Mouse (Mus musculus): ENCODE measurements at regions not wholly inside any gene's neighbourhood (a gene's known extent, or its start where the extent isn't known, plus 50 kb on each side); places are given as distances from the start of the nearest gene placed in this dataset.

DNA sequence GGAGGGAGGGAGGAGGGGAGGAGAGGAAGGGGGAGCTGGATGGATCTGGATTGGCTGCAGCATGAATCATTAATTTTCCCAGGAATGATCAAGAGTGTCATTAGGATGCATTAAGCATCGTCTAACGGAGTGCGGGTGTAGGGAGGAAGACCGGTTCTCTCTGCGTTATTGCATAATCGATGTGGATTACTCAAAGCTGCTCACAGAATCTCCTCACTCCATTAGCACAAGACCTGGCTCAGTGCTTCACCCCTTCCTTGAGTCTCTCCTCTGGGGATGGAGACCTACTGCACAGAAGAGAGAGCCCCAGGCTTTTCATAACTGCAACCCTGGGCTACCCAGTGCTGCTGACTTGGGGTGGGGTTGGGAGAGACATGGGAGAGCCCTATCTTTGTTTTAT lies 300.7 kb downstream of the Gm45692 start:
- in situ Hi-C loops (cut with MboI; ENCODE audit: low pct_unique_long_range_greater_than_20kb in 1 of 2, low sequenced_read_pairs in 2 of 2, unreplicated experiment in 1 of 2): no loop called here

DNA sequence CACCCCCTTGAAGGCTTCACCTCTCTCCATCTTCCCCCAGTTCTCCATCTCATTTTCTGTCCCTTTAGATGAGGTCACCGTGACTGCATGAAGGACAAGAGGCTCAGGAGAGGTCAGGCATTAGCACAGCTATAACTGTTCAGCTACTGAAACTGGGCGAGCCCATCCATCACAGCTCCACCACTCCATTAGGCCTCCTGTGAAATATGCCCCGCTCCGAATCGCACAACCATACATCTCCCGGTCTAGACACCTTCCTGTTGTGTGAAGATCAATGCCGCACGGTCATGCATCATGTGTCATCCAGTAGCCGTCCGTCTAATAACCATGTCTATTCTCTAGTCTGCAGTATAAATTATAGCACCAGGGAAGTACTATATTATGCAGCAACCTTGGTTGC lies 301.2 kb downstream of the Gm45692 start:
- in situ Hi-C loops (cut with MboI; ENCODE audit: low pct_unique_long_range_greater_than_20kb in 1 of 2, low sequenced_read_pairs in 2 of 2, unreplicated experiment in 1 of 2): no loop called here

DNA sequence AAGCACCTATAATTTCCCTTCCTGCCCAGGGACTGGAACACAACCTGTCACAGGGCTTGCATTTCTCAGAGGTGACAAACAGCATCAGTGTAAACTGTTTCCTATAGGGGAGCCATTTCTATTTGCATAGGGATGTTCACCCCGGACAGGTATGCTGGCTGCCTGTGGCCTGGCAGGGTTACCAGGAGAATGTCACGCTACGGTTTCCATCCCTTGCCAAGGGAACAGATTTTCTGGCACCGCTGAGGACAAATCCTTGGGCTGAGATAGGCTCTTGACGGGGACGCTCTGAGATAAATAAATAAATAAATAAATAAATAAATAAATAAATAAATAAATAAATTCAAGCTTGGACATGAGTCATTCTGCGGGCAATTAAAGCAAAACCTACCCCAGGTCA lies 308.0 kb downstream of the Gm45692 start:
- in situ Hi-C loops (cut with MboI; ENCODE audit: low pct_unique_long_range_greater_than_20kb in 1 of 2, low sequenced_read_pairs in 2 of 2, unreplicated experiment in 1 of 2): no loop called here

DNA sequence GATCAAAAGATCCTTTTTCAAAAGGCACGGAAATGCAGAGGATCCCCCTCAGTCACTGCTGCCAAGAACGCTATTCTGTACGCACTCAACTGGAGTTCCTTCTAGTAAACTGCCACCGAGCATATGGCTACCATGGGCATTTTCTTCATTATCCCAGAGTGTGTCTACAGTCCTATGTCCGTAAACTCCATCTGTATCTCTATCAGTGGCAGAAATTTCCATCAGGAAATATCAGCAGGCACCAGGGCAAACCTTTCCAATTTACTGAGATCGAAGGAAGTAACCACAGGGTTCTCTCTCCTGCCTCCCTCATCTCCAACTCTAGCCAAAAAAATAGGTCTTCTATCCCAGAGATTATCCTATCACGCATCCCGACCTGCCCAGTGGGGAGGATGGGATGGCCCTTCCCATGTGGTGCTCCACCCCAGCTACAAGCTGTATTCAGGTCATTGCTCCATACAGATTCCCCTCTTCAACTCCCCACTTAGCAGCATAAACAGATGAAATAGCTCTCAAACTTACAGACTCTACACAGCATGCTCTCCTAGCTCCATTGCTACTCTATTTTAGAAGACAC lies 310.5 kb downstream of the Gm45692 start:
- in situ Hi-C loops (cut with MboI; ENCODE audit: low pct_unique_long_range_greater_than_20kb in 1 of 2, low sequenced_read_pairs in 2 of 2, unreplicated experiment in 1 of 2): no loop called here

DNA sequence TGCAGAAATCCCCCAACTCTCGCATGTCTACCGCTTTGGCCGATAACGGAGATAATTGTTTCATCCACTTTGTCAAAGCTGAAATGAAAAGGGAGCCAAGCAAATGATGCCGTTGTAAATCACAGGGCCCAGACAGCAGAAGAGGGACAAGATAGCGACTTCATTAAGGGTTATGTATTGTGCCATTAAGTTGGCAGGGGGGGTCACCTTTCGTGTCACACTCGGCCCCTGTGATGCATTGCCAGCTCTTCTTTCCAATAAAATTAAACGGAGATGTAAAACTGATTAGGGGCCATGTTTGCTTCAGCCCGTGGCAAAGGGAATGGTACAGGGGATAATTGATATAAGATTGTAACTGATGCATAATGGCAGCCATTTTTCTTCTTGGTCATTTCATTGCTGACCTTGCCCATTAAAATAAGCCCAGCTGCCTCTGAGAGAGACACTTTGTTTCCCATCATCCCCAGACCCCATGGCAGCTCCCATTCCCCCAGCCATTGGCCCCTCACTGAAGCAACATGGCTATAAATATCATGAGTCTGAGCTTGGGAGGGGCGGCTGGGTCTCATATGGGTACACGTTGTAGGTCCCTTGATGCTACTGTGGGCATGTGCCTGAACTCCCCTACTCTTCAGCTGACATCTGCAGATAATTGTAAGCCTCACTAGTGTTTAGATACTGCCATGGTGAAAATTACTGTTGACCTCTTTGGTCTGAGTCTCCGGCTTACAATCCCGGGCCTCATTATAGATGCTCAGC lies 313.0 kb downstream of the Gm45692 start:
- in situ Hi-C loops (cut with MboI; ENCODE audit: low pct_unique_long_range_greater_than_20kb in 1 of 2, low sequenced_read_pairs in 2 of 2, unreplicated experiment in 1 of 2): no loop called here

DNA sequence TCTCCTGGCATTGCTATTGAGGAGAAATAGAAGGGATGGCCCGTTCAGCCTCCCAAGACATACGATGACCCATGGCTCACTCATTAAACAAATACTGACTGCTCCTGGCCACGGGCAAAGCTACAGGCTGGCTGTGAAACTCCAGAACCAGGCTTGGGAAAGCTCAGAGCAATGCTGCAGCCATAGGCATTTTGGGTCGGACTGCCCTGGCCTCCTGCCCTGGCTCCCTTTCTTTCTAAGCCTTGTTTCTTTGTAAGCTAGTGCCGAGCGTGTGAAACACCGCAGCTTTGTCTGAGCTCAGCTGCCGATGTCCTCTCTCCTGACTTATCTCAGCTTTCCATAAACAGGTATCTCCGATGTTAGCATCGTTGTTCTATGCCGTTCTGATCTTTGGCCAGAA lies 316.9 kb downstream of the Gm45692 start:
- in situ Hi-C loops (cut with MboI; ENCODE audit: low pct_unique_long_range_greater_than_20kb in 1 of 2, low sequenced_read_pairs in 2 of 2, unreplicated experiment in 1 of 2): no loop called here

DNA sequence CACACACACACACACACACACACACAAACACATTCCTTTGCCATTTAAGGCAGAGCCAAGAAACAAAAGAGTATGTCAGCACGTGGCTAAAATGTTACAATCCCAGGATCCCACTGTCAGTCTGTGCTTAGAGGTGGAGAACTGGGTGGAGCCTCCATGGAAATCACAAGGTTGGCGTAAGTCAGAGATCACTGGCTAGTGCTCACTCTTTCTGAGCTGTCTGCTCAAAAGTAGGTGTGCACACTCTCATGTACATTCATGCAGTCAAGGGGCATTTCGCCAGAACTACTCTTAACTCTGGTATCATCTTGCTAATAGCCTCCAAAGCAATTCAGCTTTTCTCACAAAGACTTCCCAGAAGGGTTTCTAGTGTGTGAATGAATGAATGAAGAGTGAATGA lies 318.2 kb downstream of the Gm45692 start:
- in situ Hi-C loops (cut with MboI; ENCODE audit: low pct_unique_long_range_greater_than_20kb in 1 of 2, low sequenced_read_pairs in 2 of 2, unreplicated experiment in 1 of 2): no loop called here

DNA sequence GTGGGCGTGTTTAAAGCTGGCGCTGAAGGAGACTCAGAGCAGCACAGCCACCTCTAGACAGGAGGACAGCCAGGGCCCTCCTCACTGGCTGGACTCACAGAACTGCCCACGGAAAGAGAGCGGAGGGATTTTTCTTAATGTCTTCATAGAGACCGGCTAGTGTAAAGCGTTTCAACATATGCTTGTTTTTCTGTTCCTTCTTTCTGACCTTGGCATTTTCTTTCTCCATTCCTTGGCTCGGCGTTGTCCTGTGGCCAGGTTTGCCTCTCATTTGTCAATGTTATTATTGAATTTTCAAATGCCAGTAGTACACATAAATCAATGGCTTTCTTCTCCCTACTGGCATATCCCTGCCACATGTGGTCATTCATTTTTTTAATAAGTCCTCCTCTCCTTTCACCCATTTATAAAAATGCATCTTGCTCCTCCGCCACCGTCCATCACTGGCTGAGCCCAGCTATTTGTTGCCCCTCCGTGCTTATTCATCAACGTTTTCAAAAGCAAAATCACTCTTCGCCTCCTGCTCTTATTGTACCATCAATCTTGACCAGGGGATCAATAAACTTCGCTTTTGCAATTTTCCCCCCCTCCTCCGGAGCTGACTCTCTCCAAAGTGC lies 319.0 kb downstream of the Gm45692 start:
- in situ Hi-C loops (cut with MboI; ENCODE audit: low pct_unique_long_range_greater_than_20kb in 1 of 2, low sequenced_read_pairs in 2 of 2, unreplicated experiment in 1 of 2): no loop called here

DNA sequence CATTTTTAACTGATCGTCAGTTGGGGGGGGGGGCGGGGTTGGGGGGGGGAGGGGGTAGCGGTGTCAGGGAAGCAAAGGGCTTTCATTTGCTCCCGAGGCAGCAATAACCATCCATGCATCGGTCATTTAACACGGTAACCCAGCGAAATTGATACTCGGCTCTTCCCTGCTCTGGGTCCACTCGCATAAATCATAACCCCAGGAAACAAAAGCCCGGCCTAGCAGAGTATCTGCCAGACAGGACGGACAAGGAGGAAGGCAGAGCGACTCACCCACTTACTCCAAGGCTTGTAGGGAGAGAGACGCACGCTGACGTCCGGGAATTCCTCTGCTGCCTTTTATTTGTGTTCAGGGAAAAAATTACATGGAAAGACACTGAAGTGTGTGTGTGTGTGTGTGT lies 319.5 kb downstream of the Gm45692 start:
- in situ Hi-C loops (cut with MboI; ENCODE audit: low pct_unique_long_range_greater_than_20kb in 1 of 2, low sequenced_read_pairs in 2 of 2, unreplicated experiment in 1 of 2): no loop called here

DNA sequence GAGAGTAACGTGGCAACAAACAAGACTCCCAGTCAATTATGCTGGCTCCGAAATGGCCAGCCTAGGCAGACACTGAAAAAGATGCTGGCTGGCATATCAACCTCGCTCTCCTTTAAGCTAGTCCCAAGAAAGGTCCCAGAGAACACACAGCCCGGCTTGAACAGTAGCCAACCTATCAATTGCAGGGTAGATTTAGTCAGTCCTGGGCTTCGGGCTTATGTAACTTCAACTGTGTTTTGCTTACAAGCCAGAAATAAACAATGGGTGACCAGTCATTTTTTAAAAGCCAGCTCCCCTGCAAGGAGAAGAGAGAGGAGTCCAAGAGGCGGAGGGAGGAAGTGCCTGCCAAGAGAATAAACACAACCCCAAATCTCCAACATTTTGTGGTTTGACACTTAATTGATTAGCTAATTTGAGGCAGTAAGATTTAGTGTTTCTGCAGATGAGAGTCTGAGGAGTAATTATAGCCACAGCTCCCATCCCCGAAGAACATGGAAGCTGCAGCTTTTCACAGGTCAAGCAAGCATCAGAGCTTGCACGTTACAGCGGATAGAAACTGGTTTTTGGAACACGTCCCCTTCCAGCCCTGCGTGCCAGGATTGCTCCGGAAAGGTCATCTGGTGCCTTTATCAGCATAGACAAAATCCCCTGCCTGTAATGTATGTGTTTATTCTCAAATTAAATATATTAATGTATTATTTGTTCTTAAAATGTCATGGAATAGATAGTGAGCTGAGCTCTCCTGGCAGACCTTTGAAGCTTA lies 322.1 kb downstream of the Gm45692 start:
- in situ Hi-C loops (cut with MboI; ENCODE audit: low pct_unique_long_range_greater_than_20kb in 1 of 2, low sequenced_read_pairs in 2 of 2, unreplicated experiment in 1 of 2): no loop called here

DNA sequence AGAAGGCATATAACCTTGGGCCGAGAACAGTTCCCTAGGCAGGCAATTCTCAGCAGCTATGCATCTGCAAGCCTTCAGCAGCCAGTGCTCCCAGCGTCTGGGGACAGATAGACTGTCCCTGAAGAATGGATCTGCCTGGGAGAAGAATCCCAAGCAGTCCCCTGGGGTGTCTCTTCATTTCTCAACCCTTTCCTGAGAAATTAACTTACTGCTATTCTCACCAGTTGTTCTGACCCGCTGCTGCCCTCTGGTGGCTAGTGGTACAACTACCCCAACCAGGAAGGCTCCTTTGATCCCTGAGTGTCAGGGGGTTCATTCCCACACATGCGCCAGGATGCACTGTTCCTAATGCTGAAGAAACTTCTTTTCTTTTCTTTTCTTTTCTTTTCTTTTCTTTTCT lies 323.7 kb downstream of the Gm45692 start:
- in situ Hi-C loops (cut with MboI; ENCODE audit: low pct_unique_long_range_greater_than_20kb in 1 of 2, low sequenced_read_pairs in 2 of 2, unreplicated experiment in 1 of 2): no loop called here

DNA sequence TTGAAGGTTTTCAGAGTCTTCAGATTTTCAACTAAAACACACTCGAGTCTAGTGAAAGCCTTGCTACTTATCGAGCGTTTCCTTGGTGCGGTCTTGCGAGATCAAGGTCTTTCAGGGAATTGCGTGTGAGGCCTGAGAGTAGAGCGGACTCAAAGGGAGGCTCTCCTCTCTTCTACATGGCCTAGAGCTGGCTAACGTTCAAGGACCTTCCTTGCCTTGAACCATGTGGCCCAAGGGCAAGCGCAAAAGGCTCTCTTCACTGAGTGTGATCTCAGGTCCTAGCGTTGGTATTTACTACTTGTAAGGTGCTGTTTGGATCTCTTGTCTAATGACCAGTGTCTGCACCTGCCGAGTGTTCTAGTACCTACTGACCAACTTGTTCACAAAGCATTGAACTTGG lies 324.4 kb downstream of the Gm45692 start:
- in situ Hi-C loops (cut with MboI; ENCODE audit: low pct_unique_long_range_greater_than_20kb in 1 of 2, low sequenced_read_pairs in 2 of 2, unreplicated experiment in 1 of 2): no loop called here

DNA sequence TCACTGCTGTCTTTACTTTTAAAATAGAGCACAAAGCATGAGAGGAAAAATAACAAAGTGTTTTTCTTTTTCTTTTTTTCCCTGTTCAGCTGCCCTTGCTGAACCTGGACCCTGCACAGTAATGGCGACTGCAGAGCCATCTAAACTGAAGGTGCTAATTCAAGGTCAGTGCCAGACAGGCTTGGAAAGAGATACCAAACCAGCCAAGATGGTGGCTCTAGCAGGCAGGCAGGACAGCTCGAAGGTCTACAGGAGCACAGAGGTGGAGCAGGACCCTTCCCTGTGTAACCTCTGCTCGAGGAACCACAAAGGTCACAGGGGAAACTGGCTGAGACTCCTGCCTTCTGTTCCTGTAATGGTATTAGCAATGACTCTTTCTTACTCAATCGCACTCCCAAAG lies 326.7 kb downstream of the Gm45692 start:
- in situ Hi-C loops (cut with MboI; ENCODE audit: low pct_unique_long_range_greater_than_20kb in 1 of 2, low sequenced_read_pairs in 2 of 2, unreplicated experiment in 1 of 2): no loop called here

DNA sequence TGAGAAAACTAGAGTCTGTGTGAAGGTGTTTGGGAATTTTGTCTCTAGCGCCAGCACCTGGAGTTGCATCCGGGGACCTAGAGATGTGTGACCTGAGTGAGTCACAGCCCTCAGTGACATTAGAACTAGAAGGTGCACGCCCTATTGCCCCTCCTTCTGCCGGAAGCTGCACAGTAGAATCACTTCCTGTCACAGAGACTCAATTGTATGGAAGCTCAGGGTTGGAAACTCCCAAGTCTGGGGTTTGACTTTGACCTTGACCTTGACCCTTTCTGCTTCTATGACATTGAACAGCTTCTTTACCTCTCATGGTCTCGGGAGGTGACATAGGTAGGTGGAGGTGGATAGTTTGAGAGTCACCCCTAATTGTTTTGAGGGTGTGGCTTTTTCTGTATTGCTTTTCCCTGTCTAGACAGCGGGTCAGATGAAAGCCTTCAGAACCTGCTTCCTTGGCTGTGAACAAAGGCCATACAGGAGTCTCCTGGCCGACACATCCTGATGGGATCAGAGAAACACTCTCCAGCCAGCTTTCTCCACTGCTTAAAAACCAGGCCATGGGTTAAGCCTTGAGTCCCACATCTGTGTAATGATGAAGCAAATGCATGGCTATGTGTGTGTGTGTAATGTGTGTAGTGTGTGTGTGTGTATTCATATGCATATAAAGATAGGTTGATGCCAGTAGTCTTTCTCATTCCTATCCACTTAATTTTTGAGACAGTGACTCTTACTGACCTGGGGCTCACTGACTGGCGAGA lies 328.7 kb downstream of the Gm45692 start:
- in situ Hi-C loops (cut with MboI; ENCODE audit: low pct_unique_long_range_greater_than_20kb in 1 of 2, low sequenced_read_pairs in 2 of 2, unreplicated experiment in 1 of 2): no loop called here

DNA sequence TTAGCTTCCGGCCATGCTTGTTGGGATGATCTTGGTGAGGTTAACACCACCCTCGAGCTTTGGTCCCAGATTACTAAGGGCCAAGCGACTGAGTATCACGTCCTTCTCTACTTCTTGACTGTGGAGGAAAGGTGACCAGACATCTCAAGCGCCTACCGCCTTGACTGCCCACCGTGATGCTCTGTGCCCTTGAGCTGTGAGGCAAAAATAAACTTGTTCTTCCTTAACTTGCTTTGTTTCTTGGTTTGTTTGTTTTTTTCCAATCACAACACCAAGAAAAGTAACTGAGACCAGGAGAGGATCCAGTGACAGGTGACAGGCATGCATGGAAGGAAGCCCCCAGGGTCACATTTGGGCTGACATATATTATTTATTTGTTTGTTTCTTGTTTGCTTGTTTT lies 330.0 kb downstream of the Gm45692 start:
- in situ Hi-C loops (cut with MboI; ENCODE audit: low pct_unique_long_range_greater_than_20kb in 1 of 2, low sequenced_read_pairs in 2 of 2, unreplicated experiment in 1 of 2): no loop called here

DNA sequence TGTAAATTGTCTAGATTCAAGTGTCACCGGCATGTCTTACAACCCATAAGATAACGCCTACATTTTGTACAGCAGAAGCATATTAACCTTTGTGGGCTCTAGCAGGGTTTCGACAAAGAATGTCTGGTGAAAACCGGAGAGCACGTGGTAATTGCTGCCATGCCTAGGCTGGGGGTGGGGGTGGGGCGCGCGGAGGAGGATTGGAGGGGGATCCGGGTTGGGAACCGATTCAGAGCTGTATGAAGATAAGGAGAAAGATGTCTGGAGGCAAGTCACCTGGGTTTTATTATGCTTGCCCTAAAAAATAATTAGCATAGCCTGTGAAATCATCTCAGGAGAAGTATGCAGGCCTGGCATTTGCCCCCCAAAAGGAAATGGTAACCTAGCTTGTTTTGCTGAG lies 331.2 kb downstream of the Gm45692 start:
- in situ Hi-C loops (cut with MboI; ENCODE audit: low pct_unique_long_range_greater_than_20kb in 1 of 2, low sequenced_read_pairs in 2 of 2, unreplicated experiment in 1 of 2): no loop called here

DNA sequence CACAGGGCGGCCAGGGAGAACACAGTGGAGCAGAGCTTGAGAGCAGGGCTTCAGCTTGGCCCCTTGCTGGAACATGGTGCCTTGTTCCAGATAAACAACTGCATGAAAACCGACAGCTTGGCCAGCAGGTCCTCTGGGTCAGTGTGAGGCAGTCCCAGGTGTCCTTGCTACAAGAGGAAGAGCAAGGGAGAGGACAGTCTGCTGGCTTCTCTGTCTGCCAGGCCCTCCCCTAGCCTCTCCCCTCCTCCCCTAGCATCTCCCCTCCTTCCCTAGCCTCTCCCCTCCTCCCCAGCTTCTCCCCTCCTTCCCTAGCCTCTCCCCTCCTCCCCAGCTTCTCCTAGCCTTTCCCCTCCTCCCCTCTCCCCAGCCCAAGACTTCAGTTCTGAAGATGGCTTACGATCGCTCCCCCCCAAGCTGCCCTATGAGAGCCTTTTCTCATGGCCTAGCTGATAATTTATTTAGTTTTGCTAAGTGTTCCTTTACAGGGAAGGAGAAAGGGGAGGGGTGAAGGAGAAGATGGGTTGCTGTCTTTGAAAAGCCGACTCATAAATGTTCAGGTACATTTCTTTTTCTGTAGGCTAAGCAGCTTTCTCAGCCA lies 333.7 kb downstream of the Gm45692 start:
- in situ Hi-C loops (cut with MboI; ENCODE audit: low pct_unique_long_range_greater_than_20kb in 1 of 2, low sequenced_read_pairs in 2 of 2, unreplicated experiment in 1 of 2): no loop called here

DNA sequence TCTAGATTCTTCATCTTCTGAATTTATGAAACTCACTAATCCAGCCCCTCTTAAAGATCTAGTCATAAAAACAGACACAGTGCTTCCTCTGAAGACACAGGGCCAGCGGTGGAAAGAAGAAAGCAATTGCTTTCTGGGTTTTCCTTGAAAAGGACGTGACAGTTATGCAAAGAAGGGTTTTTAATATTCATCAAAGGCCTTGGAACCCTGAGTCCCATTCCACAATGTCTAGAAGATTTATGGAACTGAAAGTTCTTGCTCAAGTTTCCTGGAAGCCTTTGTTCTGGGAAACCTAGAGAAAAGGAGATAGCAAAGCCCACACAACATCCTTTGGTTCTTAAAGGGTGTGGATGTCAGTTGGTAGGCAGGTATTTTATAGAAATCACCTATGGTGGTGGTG lies 346.0 kb downstream of the Gm45692 start:
- in situ Hi-C loops (cut with MboI; ENCODE audit: low pct_unique_long_range_greater_than_20kb in 1 of 2, low sequenced_read_pairs in 2 of 2, unreplicated experiment in 1 of 2): no loop called here

All from mouse embryonic stem cell (cell line).